Mouse (Mus musculus) embryo, embryonic 11 days (tissue): ENCODE measurements around the gene Rerg.
A peak's percentile ranks its signal among the peaks of the same experiment; 100 is the strongest.

Source experiments
- DNase-seq: peaks from one replicate; pipeline ENCODE4 v3.0.0-alpha.2; 2015

Gene Rerg

GRCm38 (mm10) chr6:137161491-137162088 lies 8.7 kb downstream of the Rerg start:
- DNase-seq = no peak

GRCm38 (mm10) chr6:137159372-137159926 lies 10.8 kb downstream of the Rerg start:
- DNase-seq = no peak

- DNase-seq = no peak
Measured at GRCm38 (mm10) chr6:137156437-137157219, 13.7 kb downstream of the Rerg start.

GRCm38 (mm10) chr6:137155196-137156137 lies 14.8 kb downstream of the Rerg start:
- DNase-seq = no peak

GRCm38 (mm10) chr6:137153021-137153420 lies 17.3 kb downstream of the Rerg start:
- no peak for DNase-seq

- no peak for DNase-seq
Measured at GRCm38 (mm10) chr6:137151015-137151414, 19.3 kb downstream of the Rerg start.

GRCm38 (mm10) chr6:137149833-137150232 lies 20.5 kb downstream of the Rerg start:
- no peak for DNase-seq

- no peak for DNase-seq
Measured at GRCm38 (mm10) chr6:137146910-137147309, 23.4 kb downstream of the Rerg start.

GRCm38 (mm10) chr6:137145611-137146010 lies 24.7 kb downstream of the Rerg start:
- DNase-seq = no peak

GRCm38 (mm10) chr6:137144958-137145535 lies 25.2 kb downstream of the Rerg start:
- peak; percentile 40 for DNase-seq

GRCm38 (mm10) chr6:137144526-137144840 lies 25.8 kb downstream of the Rerg start:
- no peak for DNase-seq

GRCm38 (mm10) chr6:137143818-137144525 lies 26.3 kb downstream of the Rerg start:
- no peak for DNase-seq

- DNase-seq = peak; percentile 75
Measured at GRCm38 (mm10) chr6:137142796-137143195, 27.5 kb downstream of the Rerg start.

- no peak for DNase-seq
Measured at GRCm38 (mm10) chr6:137141247-137141820, 29.0 kb downstream of the Rerg start.

- DNase-seq = no peak
Measured at GRCm38 (mm10) chr6:137138822-137139221, 31.5 kb downstream of the Rerg start.

- no peak for DNase-seq
Measured at GRCm38 (mm10) chr6:137138391-137138790, 31.9 kb downstream of the Rerg start.

- DNase-seq = no peak
Measured at GRCm38 (mm10) chr6:137136401-137136800, 33.9 kb downstream of the Rerg start.

GRCm38 (mm10) chr6:137135506-137136391 lies 34.5 kb downstream of the Rerg start:
- DNase-seq = peak; percentile 50

- DNase-seq = no peak
Measured at GRCm38 (mm10) chr6:137131794-137132193, 38.5 kb downstream of the Rerg start.

- DNase-seq = no peak
Measured at GRCm38 (mm10) chr6:137131349-137131748, 38.9 kb downstream of the Rerg start.

- DNase-seq = no peak
Measured at GRCm38 (mm10) chr6:137126861-137127260, 43.4 kb downstream of the Rerg start.
